Mouse (Mus musculus): ENCODE data around the gene Prr19. TPM values are rescaled to one million over a fixed set of nuclear protein-coding genes. Genes with fewer than 3 reads are reported as not detected.

Prr19 gene
- total and polyA plus RNA-seq, 2 experiments = not detected

DNA sequence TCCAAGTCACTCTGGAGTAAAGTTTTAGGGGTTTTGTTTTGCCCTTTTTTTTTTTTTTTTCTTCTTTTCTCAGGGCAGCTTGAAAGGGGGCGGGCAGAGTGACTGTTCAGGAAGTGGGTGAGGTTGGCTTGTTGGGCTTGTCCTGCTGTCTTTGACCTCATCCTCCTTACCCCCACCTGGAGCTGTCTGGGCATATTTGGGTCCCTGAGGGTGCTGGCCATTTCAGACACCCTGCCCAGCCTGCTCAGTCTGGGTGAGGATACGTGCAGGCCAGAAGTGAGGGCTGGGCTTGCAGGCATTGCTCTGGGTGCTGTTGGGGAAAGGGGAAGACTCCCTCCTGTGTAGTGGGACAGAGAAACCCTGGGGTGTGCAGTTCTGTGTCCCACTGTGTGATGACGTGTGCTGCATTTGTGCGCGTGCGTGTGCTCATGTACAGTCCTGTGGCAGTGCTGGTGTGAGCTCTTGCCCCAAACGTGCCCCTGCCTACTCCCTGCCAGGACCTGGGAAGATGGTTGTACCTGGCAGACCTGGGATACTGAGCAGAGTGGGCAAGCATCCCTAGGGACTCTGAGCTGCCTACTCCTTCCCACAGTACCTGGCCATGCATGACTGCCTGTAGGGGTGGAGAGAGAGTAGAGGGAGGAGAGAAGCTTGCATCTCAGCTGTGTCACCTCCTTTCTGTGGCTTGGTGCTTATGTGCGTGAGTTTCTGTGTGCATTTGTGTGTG lies 31.5 kb upstream of the Prr19 start:
- no peaks in the 10 kb centered on the region for H3K27me3 ChIP-seq (ENCODE audit: control insufficient read depth, insufficient read depth, low read length)
- WGBS = 72% methylated on average over 8 of the region's 8 CpGs
- TF ChIP-seq POLR2A (IDR thresholded peaks at IDR 0.05; ENCODE audit: extremely low read depth, insufficient read depth, low read length) (no peak), CTCF (IDR thresholded peaks at IDR 0.05; ENCODE audit: low read depth, low read length) (no peak)
- no peaks in the 10 kb centered on the region for H3K36me3 ChIP-seq (ENCODE audit: control insufficient read depth, insufficient read depth, low read length)
- no peak overlapping the region for H3K27ac ChIP-seq (replicated peaks; ENCODE audit: insufficient read depth, low read depth, low read length)
- no peak overlapping the region; the same call in 1 of the 2 replicates for H3K4me3 ChIP-seq (ENCODE audit: insufficient read depth, low read depth, low read length)
- H3K4me1 ChIP-seq (ENCODE audit: control insufficient read depth, insufficient read depth, low read length) = peaks cover 8% of the 10 kb centered on the region
- H3K79me2 ChIP-seq (ENCODE audit: control insufficient read depth, insufficient read depth, low read length) = peaks cover 36% of the 10 kb centered on the region
- no peak overlapping the region for H3K9ac ChIP-seq (ENCODE audit: low read depth, low read length)
- DNase-seq (ENCODE audit: extremely low read depth, low read depth, low spot score) = no peak

GRCm38 (mm10) chr7:25270652-25271633 lies 30.3 kb upstream of the Prr19 start:
- H3K27ac ChIP-seq (replicated peaks; ENCODE audit: insufficient read depth, low read depth, low read length) = no peak overlapping the region
- H3K4me3 ChIP-seq (ENCODE audit: insufficient read depth, low read depth, low read length) = no peak overlapping the region
- no peaks in the 10 kb centered on the region for H3K36me3 ChIP-seq (ENCODE audit: control insufficient read depth, insufficient read depth, low read length)
- H3K27me3 ChIP-seq (ENCODE audit: control insufficient read depth, insufficient read depth, low read length) = no peaks in the 10 kb centered on the region
- peaks cover 8% of the 10 kb centered on the region for H3K4me1 ChIP-seq (ENCODE audit: control insufficient read depth, insufficient read depth, low read length)
- H3K9ac ChIP-seq (ENCODE audit: low read depth, low read length) = no peak overlapping the region
- H3K79me2 ChIP-seq (ENCODE audit: control insufficient read depth, insufficient read depth, low read length) = peaks cover 36% of the 10 kb centered on the region
- 95% methylated on average over 35 of the region's 35 CpGs for WGBS
- no peak for DNase-seq (ENCODE audit: extremely low read depth, low read depth, low spot score)
- TF ChIP-seq CTCF (IDR thresholded peaks at IDR 0.05; ENCODE audit: low read depth, low read length) (no peak), POLR2A (IDR thresholded peaks at IDR 0.05; ENCODE audit: extremely low read depth, insufficient read depth, low read length) (no peak)

DNA sequence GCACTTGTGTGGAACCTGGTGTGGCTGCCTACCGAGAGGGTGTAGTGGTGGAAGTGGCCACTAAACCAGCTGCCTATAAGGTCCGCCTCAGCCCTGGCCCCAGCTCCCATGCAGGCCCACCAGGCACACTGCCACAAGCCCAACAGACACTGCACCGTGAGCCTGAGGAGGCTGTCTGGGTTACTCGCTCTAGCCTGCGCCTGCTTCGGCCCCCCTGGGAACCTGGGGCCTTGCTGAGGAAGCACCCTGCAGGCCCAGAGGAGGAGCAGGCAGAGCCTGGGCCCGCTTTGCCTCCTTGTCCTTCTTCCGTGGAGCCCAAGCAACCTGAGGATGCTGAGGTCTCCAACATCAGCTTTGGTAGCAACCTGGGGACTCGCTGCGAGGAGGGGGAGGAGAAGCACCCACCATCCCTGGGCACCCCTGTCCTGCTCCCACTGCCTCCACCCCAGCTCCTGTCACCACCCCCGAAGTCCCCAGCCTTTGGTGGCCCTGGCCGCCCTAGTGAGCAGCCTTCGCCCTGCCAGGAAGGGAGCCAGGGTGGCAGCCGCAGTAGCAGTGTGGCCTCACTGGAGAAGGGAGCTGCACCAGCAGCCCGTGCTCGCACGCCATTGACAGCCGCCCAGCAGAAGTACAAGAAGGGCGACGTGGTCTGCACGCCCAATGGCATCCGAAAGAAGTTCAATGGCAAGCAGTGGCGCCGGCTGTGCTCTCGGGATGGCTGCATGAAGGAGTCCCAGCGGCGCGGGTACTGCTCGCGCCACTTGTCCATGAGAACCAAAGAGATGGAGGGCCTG lies 29.4 kb upstream of the Prr19 start:
- WGBS = 94% methylated on average over 30 of the region's 30 CpGs
- DNase-seq (ENCODE audit: extremely low read depth, low read depth, low spot score) = no peak
- Histone ChIP-seq H3K9ac (ENCODE audit: low read depth, low read length) (no peak overlapping the region), H3K4me1 (ENCODE audit: control insufficient read depth, insufficient read depth, low read length) (peaks cover 8% of the 10 kb centered on the region), H3K27me3 (ENCODE audit: control insufficient read depth, insufficient read depth, low read length) (no peaks in the 10 kb centered on the region), H3K27ac (replicated peaks; ENCODE audit: insufficient read depth, low read depth, low read length) (no peak overlapping the region), H3K79me2 (ENCODE audit: control insufficient read depth, insufficient read depth, low read length) (peaks cover 36% of the 10 kb centered on the region), H3K4me3 (ENCODE audit: insufficient read depth, low read depth, low read length) (no peak overlapping the region), H3K36me3 (ENCODE audit: control insufficient read depth, insufficient read depth, low read length) (no peaks in the 10 kb centered on the region)
- TF ChIP-seq POLR2A (IDR thresholded peaks at IDR 0.05; ENCODE audit: extremely low read depth, insufficient read depth, low read length) (no peak), CTCF (IDR thresholded peaks at IDR 0.05; ENCODE audit: low read depth, low read length) (no peak)

GRCm38 (mm10) chr7:25272445-25273258 lies 28.6 kb upstream of the Prr19 start:
- Histone ChIP-seq H3K27me3 (ENCODE audit: control insufficient read depth, insufficient read depth, low read length) (no peaks in the 10 kb centered on the region), H3K9ac (ENCODE audit: low read depth, low read length) (no peak overlapping the region), H3K4me1 (ENCODE audit: control insufficient read depth, insufficient read depth, low read length) (peaks cover 12% of the 10 kb centered on the region), H3K4me3 (ENCODE audit: insufficient read depth, low read depth, low read length) (no peak overlapping the region), H3K27ac (replicated peaks; ENCODE audit: insufficient read depth, low read depth, low read length) (no peak overlapping the region), H3K79me2 (ENCODE audit: control insufficient read depth, insufficient read depth, low read length) (peaks cover 36% of the 10 kb centered on the region), H3K36me3 (ENCODE audit: control insufficient read depth, insufficient read depth, low read length) (no peaks in the 10 kb centered on the region)
- TF ChIP-seq CTCF (IDR thresholded peaks at IDR 0.05; ENCODE audit: low read depth, low read length) (no peak), POLR2A (IDR thresholded peaks at IDR 0.05; ENCODE audit: extremely low read depth, insufficient read depth, low read length) (no peak)
- 94% methylated on average over 38 of the region's 38 CpGs for WGBS
- DNase-seq (ENCODE audit: extremely low read depth, low read depth, low spot score) = no peak
